Mouse (Mus musculus) lung, adult 2 months (tissue): ENCODE results near the gene Naxd.

Source experiments
- CTCF ChIP-seq: fragments of 200-500 bp; IDR thresholded peaks from 2 replicates; pipeline ENCODE4 v1.5.1; 2011; ENCODE audit warnings: mild to moderate bottlenecking, low read length, control low read depth; ENCODE audit not compliant: insufficient read depth
- POLR2A ChIP-seq: fragments of 200-500 bp; IDR thresholded peaks from 2 replicates; pipeline ENCODE4 v1.6.1; 2011; ENCODE audit warnings: low read depth, mild to moderate bottlenecking, control low read depth, low read length, borderline replicate concordance; ENCODE audit errors: extremely low read depth

GRCm38 (mm10) chr8:11557424-11557767 lies 60.1 kb downstream of the Naxd start:
- TF ChIP-seq CTCF (no peak), POLR2A (no peak)
